Mouse (Mus musculus) spleen, adult 10 weeks (tissue): ENCODE data around the gene Abca4. TPM values are rescaled to one million over a fixed set of nuclear protein-coding genes. Genes with fewer than 3 reads are reported as not detected.

Experiments used
- polyA plus RNA-seq: library from polyadenylated mRNA; stranded (reverse); fragments of 350-450 nt; fragmentation: Illumina TruSeq; extraction: RNeasy Lipid Tissue Mini Kit (QIAGEN cat#74804); gene quantifications from one replicate; pipeline ENCODE4 v1.2.3, GENCODE M21; 2015; ENCODE audit warnings: low replicate concordance; ENCODE audit not compliant: insufficient read depth

The Abca4 gene
- 0.66 TPM for polyA plus RNA-seq

DNA sequence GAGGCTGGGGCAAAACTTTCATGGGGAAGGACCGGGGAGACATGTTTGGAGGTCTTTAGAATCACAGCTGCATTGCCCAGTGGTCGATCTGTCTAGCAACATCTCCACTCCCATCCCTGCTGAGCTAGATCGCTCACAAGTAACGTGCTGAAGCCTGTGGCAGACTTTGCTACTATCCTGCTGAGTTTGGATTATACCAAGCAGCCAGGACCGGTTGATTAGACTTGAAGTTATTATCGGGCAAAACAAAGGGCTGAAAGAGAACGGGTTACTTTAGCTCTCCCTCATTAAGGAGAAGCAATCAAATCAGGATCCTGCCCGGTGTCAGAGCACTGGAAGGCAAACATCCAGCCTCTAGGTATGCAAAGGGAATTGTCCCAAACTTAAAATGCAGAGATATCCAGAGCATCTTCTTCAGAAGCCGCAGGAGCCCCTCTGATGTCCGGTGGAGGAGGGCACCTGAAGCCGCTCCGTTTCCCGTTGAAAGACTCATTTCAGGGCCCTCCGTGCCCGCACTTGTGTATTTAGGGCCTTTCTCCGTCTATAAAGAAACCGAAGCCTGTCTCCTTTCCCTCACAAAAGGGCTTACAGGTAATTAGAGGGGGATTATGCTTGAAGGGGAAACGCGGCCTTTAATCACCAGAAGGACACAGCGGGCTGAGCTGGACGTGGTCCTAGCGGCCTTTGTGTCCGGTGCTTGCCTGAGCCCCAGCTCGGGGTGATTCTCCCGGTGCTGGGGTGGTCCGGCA is at the start of gene Abca4:
TSS of gene Abca4 (plus strand) at position 645 of the 749 bp plus-strand sequence.

Other genes starting within 250 kb of the Abca4 start
- 28.3 TPM for gene Abcd3, start 229.1 kb upstream of the Abca4 start, polyA plus RNA-seq
- 51.7 TPM for gene Arhgap29, start 91.9 kb upstream of the Abca4 start, polyA plus RNA-seq
- gene Gclm, start 201.1 kb downstream of the Abca4 start, polyA plus RNA-seq = 86.6 TPM
- gene Dnttip2, start 229.9 kb downstream of the Abca4 start, polyA plus RNA-seq = 76.9 TPM
- gene Bcar3, start 249.7 kb downstream of the Abca4 start, polyA plus RNA-seq = 30.8 TPM